Mouse (Mus musculus) liver, embryonic 14.5 days (tissue): ENCODE results near the gene Mvb12a. TPM values are rescaled to one million over a fixed set of nuclear protein-coding genes. Genes with fewer than 3 reads are reported as not detected.

ENCODE experiments used
- ATAC-seq: fragments of 200-750 bp; cut with Nextera tagmentation; 2 replicates; pipeline ENCODE4 v1.8.0; 2017; ENCODE audit warnings: moderate number of reproducible peaks, mild to moderate bottlenecking, moderate library complexity; ENCODE audit not compliant: insufficient read depth
- DNase-seq, 3 experiments: peaks; one replicate each; pipeline ENCODE4 v3.0.0-alpha.2; 2012 to 2013; ENCODE audit warnings: low read depth in 3 of 3, low spot score in 3 of 3
- H3K27ac ChIP-seq: fragments of 300-500 bp; sonication (generic); 2 replicates; pipeline ENCODE4 v1.5.1; 2014; ENCODE audit warnings: moderate library complexity, mild to moderate bottlenecking, control low read depth, inconsistent platforms
- H3K27me3 ChIP-seq: fragments of 300-500 bp; sonication (generic); 2 replicates; pipeline ENCODE4 v1.6.1; 2014; ENCODE audit warnings: mild to moderate bottlenecking, low read length, moderate library complexity; ENCODE audit not compliant: control insufficient read depth, insufficient read depth
- H3K36me3 ChIP-seq: fragments of 300-500 bp; sonication (generic); replicated peaks from 2 replicates; pipeline ENCODE4 v1.6.1; 2014; ENCODE audit warnings: low read depth; ENCODE audit not compliant: control insufficient read depth, insufficient read depth
- H3K4me1 ChIP-seq, 2 experiments: fragments of 200-500 bp in 1 of 2; fragments of 300-500 bp in 1 of 2; sonication (generic) in 1 of 2; replicated peaks; 2 replicates each; pipeline ENCODE4 v1.6.1; 2012 to 2014; ENCODE audit warnings: antibody characterized with exemption in 1 of 2, inconsistent platforms in 1 of 2, low read length in 1 of 2; ENCODE audit not compliant: control insufficient read depth in 2 of 2, insufficient read depth in 2 of 2
- H3K4me2 ChIP-seq: fragments of 300-500 bp; sonication (generic); 2 replicates; pipeline ENCODE4 v1.6.1; 2014; ENCODE audit warnings: low read depth, mild to moderate bottlenecking, control low read depth, moderate library complexity
- H3K4me3 ChIP-seq, 2 experiments: fragments of 200-500 bp in 1 of 2; fragments of 300-500 bp in 1 of 2; sonication (generic) in 1 of 2; 2 replicates each; pipeline ENCODE4 v1.5.1; 2012 to 2014; ENCODE audit warnings: low read depth in 2 of 2, low read length in 2 of 2, mild to moderate bottlenecking in 2 of 2, control low read depth in 1 of 2, inconsistent platforms in 1 of 2, moderate library complexity in 1 of 2; ENCODE audit not compliant: insufficient read depth in 1 of 2
- H3K9ac ChIP-seq: fragments of 300-500 bp; sonication (generic); replicated peaks from 2 replicates; pipeline ENCODE4 v1.6.1; 2014; ENCODE audit warnings: mild to moderate bottlenecking, control low read depth, moderate library complexity
- H3K9me3 ChIP-seq: fragments of 300-500 bp; sonication (generic); 2 replicates; pipeline ENCODE4 v1.6.1; 2016; ENCODE audit warnings: low read length, mixed read lengths; ENCODE audit not compliant: control insufficient read depth
- CTCF ChIP-seq: IDR thresholded peaks from 2 replicates; pipeline ENCODE4 v1.5.1; 2016; ENCODE audit warnings: antibody characterized with exemption, low read depth, control low read depth
- EP300 ChIP-seq: IDR thresholded peaks from 2 replicates; pipeline ENCODE4 v1.6.1; 2016; ENCODE audit warnings: antibody characterized with exemption, low read depth
- WGBS: fragments of 180-500 bp; shearing (Covaris S2); extraction: QIAGEN DNeasy Blood & Tissue Kit; methylation state at CpG from one replicate; pipeline ENCODE4 v1.1.7; 2014; ENCODE audit not compliant: insufficient replicate concordance; 5-methylcytosine and 5-hydroxymethylcytosine counted together
- polyA plus RNA-seq, 2 experiments: library from polyadenylated mRNA; depleted of rRNA in 1 of 2; stranded (reverse) in 1 of 2; unstranded in 1 of 2; fragments of >200 nt; fragmentation: Nextera tagmentation in 1 of 2; extraction: Ambion mirVana in 1 of 2; gene quantifications; 2 replicates each; pipeline versions ENCODE4 v1.2.1 to v1.2.3; 2012 to 2014

The Mvb12a gene
- polyA plus RNA-seq, 2 experiments, result 25.6 to 31.1 TPM

- no peaks in the 10 kb centered on the region for H3K36me3 ChIP-seq
- H3K9ac ChIP-seq, result no peak overlapping the region
- no peak overlapping the region for H3K4me2 ChIP-seq
Measured at GRCm38 (mm10) chr8:71580201-71580600, 37.5 kb downstream of the Mvb12a start.

GRCm38 (mm10) chr8:71586891-71587290 is 44.2 kb downstream of the Mvb12a start:
- TF ChIP-seq EP300 (no peak), CTCF (peak; percentile 80)
- H3K4me2 ChIP-seq, result no peak overlapping the region
- H3K27me3 ChIP-seq, result no peaks in the 10 kb centered on the region
- no peak overlapping the region for H3K27ac ChIP-seq
- WGBS, result 53% methylated on average over 2 of the region's 2 CpGs
- H3K4me1 ChIP-seq, result peaks cover 3 to 10% of the 10 kb centered on the region in 2 experiments; a peak in 3 of 4 replicates
- no peaks in the 10 kb centered on the region for H3K9me3 ChIP-seq
- H3K36me3 ChIP-seq, result no peaks in the 10 kb centered on the region
- no peak for DNase-seq
- no peak overlapping the region for H3K9ac ChIP-seq
- ATAC-seq, result no peak
- no peak overlapping the region for H3K4me3 ChIP-seq

More at GRCm38 (mm10) chr8:71580201-71580600, 37.5 kb downstream of the Mvb12a start:
- no peak for DNase-seq
- ATAC-seq, result no peak
- Histone ChIP-seq H3K9me3 (no peaks in the 10 kb centered on the region), H3K4me1 (no peaks in the 10 kb centered on the region), H3K27ac (no peak overlapping the region), H3K27me3 (no peaks in the 10 kb centered on the region), H3K4me3 (no peak overlapping the region)
- 70% methylated on average over 8 of the region's 9 CpGs for WGBS
- TF ChIP-seq CTCF, result no peak
- TF ChIP-seq EP300, result no peak

- ATAC-seq, result no peak
- no peak for TF ChIP-seq EP300
- no peak for TF ChIP-seq CTCF
- Histone ChIP-seq H3K9ac (no peak overlapping the region), H3K27ac (no peak overlapping the region), H3K27me3 (no peaks in the 10 kb centered on the region), H3K4me3 (no peak overlapping the region), H3K9me3 (no peaks in the 10 kb centered on the region), H3K36me3 (no peaks in the 10 kb centered on the region), H3K4me1 (peaks cover 9 to 19% of the 10 kb centered on the region in 2 experiments), H3K4me2 (no peak overlapping the region)
- WGBS, result 74% methylated on average over 3 of the region's 3 CpGs
- DNase-seq, result no peak
Measured at GRCm38 (mm10) chr8:71588762-71589161, 46.0 kb downstream of the Mvb12a start.

GRCm38 (mm10) chr8:71591017-71591416 is 48.3 kb downstream of the Mvb12a start:
- H3K36me3 ChIP-seq, result no peaks in the 10 kb centered on the region
- 13% methylated on average over 5 of the region's 5 CpGs for WGBS
- no peak for TF ChIP-seq CTCF
- no peak for TF ChIP-seq EP300
- ATAC-seq (no peak), DNase-seq (no peak)
- peak overlapping the region; percentile 90 for H3K27ac ChIP-seq
- H3K9me3 ChIP-seq, result no peaks in the 10 kb centered on the region
- H3K27me3 ChIP-seq, result no peaks in the 10 kb centered on the region
- peaks cover 9 to 19% of the 10 kb centered on the region in 2 experiments for H3K4me1 ChIP-seq
- H3K4me2 ChIP-seq, result peak overlapping the region; percentile 98
- H3K4me3 ChIP-seq, result peak overlapping the region; percentile 72 to 80
- H3K9ac ChIP-seq, result peak overlapping the region; percentile 79

- peak within 1 kb of the TSS; percentile 79 for H3K9ac ChIP-seq
- no peaks in the 10 kb centered on the region for H3K36me3 ChIP-seq
- no peak; the same call in 1 of the 2 replicates for TF ChIP-seq CTCF
- TF ChIP-seq EP300, result peak; percentile 46; the same call in 1 of the 2 replicates
- no peaks in the 10 kb centered on the region for H3K27me3 ChIP-seq
- peak; percentile 87 for ATAC-seq
- peak within 1 kb of the TSS; percentile 72 to 80 for H3K4me3 ChIP-seq
- peak within 1 kb of the TSS; percentile 90 for H3K27ac ChIP-seq
- WGBS, result under 1% methylated on average over 69 of the region's 71 CpGs
- no peaks in the 10 kb centered on the region for H3K9me3 ChIP-seq
- peak within 1 kb of the TSS; percentile 98 for H3K4me2 ChIP-seq
- DNase-seq, result peak; percentile 83 to 84 (median 84)
- peaks cover 9 to 19% of the 10 kb centered on the region in 2 experiments for H3K4me1 ChIP-seq
Measured at GRCm38 (mm10) chr8:71591471-71592373, 49.0 kb downstream of the Mvb12a start, which contains the start of gene Pgls. Gene Pgls, plus strand, starts transcription at chr8:71592176.
